Mouse (Mus musculus): ENCODE results near the gene Col16a1.

Gene Col16a1

GRCm38 (mm10) chr4:130087293-130087692 lies 39.7 kb downstream of the Col16a1 start:
- DNase-seq = peak; percentile 95

DNA sequence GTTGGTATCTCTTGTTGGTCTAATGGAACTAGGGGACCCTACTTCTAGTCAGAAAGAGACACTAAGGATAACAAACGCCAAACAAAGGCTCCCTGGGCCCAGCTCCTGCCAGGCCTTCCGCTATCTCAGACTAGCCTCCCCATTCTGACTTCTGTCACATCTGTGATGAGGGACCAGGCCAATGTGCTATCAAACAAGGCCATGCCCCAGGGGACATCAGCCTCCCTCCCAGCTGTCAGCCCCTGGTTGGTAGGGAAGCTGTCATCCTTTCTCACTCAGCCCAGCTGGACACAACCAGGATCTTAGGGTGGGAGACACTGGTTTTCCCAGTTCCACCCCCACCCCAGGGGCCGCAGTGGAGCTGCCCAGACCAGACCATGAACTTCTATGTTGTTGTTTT lies 47.5 kb downstream of the Col16a1 start:
- no peak for DNase-seq

DNA sequence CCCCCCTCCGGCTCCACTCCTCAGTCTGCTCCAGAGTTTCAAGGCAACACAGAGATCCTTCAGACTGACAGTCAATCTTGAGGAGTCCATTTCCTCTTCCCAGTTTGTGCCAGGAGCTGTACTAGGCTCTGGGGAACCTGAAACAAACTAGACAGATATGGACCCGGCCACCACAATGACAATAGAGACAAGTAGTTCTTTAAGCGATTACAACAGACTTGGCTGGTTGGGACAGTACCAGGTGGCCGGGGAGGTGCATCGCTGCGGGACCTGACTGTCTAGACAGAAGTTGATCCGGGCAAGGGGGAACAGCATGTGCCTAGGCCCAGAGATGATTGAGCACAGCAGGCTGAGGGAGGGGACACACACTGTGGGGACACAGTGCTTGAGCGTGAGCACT lies 53.5 kb downstream of the Col16a1 start:
- DNase-seq = no peak

DNA sequence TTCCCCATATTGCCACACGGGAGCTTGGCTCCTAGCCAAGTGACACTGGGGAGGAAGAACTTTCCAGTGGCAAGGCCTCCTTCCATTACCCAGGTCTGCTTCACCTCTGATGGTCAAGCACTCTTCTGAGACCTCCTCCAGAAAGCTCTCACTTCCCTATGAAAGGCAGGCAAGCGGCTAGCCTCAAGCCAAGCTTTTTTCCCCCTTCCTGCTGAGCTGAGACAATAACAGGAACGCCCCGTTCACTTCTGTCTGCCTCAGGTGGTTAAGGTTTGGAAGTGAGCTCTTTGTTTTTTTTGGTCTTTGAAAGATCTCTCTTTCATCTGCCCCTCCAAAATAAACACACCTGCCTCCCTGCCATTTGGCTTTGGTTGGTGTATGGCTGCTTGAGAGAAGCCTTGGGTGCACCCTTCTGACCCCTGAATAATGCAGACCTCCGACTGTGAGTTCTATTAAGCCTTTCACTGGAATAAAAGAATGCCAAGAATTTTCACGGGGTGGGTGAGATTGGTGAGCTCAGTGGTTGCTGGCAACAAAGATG lies 54.5 kb downstream of the Col16a1 start, which contains the start of gene Pef1:
Gene Pef1, plus strand, starts transcription at position 448 of the 541 bp plus-strand sequence.
- DNase-seq = no peak

GRCm38 (mm10) chr4:130103632-130104031 lies 56.0 kb downstream of the Col16a1 start:
- no peak for DNase-seq

GRCm38 (mm10) chr4:130104584-130104983 lies 56.9 kb downstream of the Col16a1 start:
- DNase-seq = peak; percentile 40

- no peak for DNase-seq
Observed at GRCm38 (mm10) chr4:130107065-130107443, 59.4 kb downstream of the Col16a1 start.

- peak; percentile 100 for DNase-seq
Observed at GRCm38 (mm10) chr4:130107444-130108131, 59.9 kb downstream of the Col16a1 start.

GRCm38 (mm10) chr4:130108929-130109328 lies 61.3 kb downstream of the Col16a1 start:
- DNase-seq = no peak

- no peak for DNase-seq
Observed at GRCm38 (mm10) chr4:130109666-130110065, 62.0 kb downstream of the Col16a1 start.

- no peak for DNase-seq
Observed at GRCm38 (mm10) chr4:130110091-130110490, 62.5 kb downstream of the Col16a1 start.

GRCm38 (mm10) chr4:130112299-130112698 lies 64.7 kb downstream of the Col16a1 start:
- DNase-seq = no peak

DNA sequence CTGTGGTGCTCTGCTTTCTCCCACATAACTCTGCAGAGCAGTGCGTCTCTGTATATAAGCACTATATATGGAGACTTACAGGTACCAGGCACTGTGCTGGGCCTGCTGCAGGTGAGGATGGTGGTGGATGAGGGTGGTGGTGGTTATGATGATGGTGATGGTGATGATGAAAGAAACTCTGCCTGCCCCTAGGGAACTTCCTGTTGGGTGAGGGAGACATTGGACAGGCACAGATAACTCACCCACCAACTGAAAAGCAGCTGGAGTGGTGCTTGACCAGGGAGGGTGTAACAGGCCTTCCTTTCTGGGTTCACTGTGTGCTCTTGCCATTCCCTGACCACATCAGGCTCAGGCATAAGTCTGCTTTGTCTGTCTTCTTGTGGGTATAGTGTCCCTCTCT lies 65.1 kb downstream of the Col16a1 start:
- no peak for DNase-seq

DNA sequence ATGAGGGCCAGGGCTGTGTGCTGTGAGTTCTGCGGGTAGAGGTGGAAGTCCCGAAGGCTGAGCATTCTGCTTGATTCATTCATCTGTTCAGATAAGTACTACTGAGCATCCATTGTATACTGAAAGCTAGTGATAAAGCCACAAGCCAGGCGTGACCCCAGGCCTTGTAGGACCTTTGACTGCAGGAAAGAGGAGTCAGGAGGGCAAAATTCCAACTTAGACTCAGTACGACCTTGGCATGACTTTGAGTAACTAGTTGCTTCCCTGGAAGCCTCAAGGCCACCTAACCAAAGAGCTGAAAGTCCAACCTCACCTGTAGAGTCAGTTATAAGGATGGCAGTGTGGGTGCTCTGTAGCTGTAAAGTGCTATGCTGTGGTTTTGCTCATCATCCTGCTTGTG lies 73.1 kb downstream of the Col16a1 start:
- DNase-seq = no peak

- no peak for DNase-seq
Observed at GRCm38 (mm10) chr4:130121560-130121959, 73.9 kb downstream of the Col16a1 start.

DNA sequence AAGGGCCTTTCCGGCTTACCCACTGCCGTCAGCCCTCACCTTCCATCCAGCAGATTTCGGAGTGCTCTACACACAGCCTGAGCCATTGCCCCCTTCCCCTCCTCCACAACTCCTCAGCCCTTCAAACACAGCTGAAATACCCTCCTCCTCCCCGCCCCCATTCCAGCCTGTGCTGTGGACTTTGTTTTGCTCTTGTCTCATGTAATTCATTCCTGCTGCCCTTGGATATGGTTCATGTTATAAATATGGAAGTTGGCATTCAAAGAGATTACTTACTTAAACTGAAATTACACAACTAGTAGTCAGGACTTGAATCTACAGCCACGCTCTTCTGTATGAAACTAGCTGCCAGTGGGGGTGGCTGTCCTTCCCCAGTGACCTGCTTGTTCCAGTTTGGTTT lies 75.4 kb downstream of the Col16a1 start:
- no peak for DNase-seq

- DNase-seq = no peak
Observed at GRCm38 (mm10) chr4:130124110-130124509, 76.5 kb downstream of the Col16a1 start.

DNA sequence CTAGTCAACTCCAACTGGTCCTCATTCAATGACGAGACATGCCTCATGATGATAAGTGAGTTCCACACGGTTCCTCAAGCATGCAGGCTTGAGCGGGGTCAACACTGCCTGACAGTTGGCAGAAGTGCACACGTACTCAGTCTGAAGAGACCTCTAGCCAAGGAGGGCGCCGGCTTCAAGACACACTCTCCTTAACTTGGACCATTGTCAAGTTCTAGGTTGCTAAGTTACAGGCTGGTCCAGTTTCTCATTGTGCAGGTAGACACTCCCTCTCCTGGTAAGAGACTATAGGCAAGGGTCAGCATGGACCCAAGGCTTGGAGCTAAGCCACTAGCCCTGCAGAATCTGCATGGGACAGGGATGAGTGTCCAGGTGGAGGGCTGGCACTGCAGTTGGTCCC lies 77.5 kb downstream of the Col16a1 start:
- DNase-seq = no peak

- DNase-seq = no peak
Observed at GRCm38 (mm10) chr4:130125935-130126334, 78.3 kb downstream of the Col16a1 start.

- DNase-seq = no peak
Observed at GRCm38 (mm10) chr4:130128907-130129306, 81.3 kb downstream of the Col16a1 start.

DNA sequence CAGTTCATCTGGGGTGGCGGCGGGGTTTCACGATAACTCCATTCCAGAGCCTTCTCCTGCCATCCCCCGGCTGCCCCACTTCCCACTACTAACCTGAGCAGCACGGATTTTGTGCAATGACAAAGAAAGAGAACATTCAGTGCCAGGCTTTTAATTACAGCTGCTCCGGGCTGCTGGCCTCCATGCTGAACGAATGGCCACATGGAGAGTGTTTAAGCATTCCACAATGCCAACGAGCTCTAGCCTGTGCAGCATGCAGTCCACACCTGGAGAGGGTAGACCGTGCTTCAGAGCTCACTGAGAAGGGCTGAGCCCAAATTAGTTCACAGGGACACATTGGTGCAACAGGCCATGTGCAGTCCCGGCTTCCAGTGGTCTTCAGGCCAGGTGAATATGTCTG lies 82.4 kb downstream of the Col16a1 start:
- peak; percentile 55 for DNase-seq

DNA sequence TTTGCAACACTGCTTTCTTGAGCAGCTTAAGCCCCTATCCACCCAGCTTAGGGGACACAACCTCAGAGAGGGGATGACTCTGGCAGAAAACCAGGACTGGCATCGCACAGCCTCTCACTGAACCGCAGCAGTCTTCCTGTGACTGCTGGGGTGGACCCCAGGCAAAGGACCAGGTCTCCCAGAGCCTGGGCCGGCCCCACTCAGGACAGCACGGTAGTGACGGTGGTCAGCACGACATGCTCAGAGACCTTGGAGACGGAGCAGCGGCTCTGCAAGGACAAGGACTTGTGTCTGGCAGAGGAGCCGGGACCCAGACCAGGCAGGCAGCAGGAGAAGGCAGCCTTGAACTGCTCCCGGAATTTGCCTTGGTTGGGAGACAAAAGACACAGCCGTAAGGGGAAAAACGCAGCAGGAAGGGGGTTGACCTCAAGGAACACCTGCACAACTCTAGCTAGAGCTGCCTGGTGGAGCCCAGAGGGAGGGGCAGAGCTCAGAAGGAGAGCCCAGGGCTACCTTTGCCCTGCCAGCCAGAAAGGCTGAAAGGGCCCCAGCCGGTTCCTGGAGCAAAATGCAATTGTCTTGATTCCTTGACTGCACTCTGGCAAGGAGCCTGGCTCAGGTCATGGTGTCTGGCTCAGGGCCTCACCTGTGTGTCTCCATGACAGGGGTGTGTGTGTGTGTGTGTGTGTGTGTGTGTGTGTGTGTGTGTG lies 83.2 kb downstream of the Col16a1 start:
- peak; percentile 74 for DNase-seq

GRCm38 (mm10) chr4:130131448-130132105 lies 83.9 kb downstream of the Col16a1 start:
- DNase-seq = no peak

DNA sequence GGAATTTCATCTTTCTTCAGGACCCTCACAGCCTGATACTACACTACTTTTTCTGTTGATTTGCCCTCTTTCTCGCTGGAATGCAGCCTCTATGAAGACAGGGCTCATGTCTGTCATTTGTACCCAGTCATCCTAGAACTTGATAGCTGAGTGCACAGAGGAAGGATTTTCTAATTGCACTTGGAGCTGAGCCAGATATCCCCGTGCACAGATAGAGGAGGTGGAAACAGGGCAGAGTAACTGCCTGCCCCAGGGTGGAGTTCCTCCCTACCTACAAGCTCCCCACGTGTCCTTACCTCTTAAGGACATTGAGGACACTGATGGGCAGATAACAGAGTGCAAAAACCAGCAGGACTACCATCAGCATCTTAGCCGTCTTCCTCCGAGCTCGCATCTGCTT lies 85.8 kb downstream of the Col16a1 start:
- no peak for DNase-seq
